Mouse (Mus musculus) activated CD4-positive, CD25-positive, alpha-beta regulatory T cell (primary cell): ENCODE measurements around the gene Vmn1r234. TPM values are rescaled to one million over a fixed set of nuclear protein-coding genes. Genes with fewer than 3 reads are reported as not detected.

Experiments
- polyA plus RNA-seq, 2 experiments: library from polyadenylated mRNA; unstranded; fragments of 100-300 nt; shearing (Covaris generic); gene quantifications; one replicate each; pipeline ENCODE4 v1.2.1; 2017

Vmn1r234 gene
- polyA plus RNA-seq: under 1 TPM in 1 of 2 experiments, not detected in 1; 0.05 TPM

GRCm38 (mm10) chr17:21225787-21226186 lies at the start of gene Vmn1r234:
Gene Vmn1r234 (plus strand): TSS chr17:21226087.

DNA sequence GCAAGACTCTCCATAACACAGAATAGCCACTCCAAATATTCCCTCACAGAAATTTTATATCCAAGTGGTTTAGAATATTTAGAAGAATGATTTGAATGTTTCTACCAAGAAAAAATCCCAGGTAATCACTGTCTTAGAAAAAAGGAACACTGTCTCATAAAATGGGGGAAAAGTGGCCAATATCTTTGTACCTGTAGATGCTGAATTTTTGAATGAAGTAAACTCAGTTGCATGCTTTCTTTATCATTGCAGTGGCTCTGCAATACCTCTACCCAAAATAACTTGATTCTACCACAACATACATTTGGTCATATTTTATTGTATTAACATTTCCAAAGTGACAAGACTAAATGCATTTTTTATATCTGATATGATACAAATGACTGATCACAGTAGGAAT lies 30.2 kb downstream of the Vmn1r234 start, which contains the start of gene Vmn1r235:
Vmn1r235 (plus strand) TSS at position 301 of the 400 bp plus-strand sequence.

DNA sequence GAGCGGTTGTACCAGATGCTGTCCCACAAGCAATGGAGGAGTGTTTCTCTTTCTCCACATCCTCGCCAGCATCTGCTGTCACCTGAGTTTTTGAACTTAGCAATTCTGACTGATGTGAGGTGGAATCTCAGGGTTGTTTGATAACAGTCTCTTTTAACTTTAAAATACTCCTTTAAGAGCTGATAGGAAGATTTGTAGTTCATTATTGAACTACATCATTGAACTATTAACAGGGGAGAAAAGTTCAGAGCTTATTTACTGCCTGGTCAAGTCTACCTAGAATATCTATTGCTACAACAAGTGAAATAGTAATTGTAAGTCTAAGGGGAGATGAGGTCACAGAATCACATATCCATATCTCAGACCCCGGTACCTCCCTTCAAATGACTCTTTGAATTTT lies 56.8 kb downstream of the Vmn1r234 start, which contains the start of gene Vmn1r236:
Vmn1r236 (plus strand) TSS at position 301 of the 400 bp plus-strand sequence.

Other genes starting within 250 kb of the Vmn1r234 start
- under 1 TPM in 1 of 2 experiments, not detected in 1; 0.61 TPM for gene Vmn1r233, start 229.6 kb upstream of the Vmn1r234 start, polyA plus RNA-seq
- 10 to 100 TPM; 14.2 to 17.7 TPM for gene Zfp160, start 217.2 kb upstream of the Vmn1r234 start, polyA plus RNA-seq
- gene Vmn1r235, start 30.3 kb downstream of the Vmn1r234 start, polyA plus RNA-seq: not detected
- gene Vmn1r236, start 56.9 kb downstream of the Vmn1r234 start, polyA plus RNA-seq: not detected
- gene Vmn1r237, start 85.8 kb downstream of the Vmn1r234 start, polyA plus RNA-seq: not detected
- gene Zfp677, start 157.7 kb downstream of the Vmn1r234 start, polyA plus RNA-seq: 10 to 100 TPM; 12.1 to 22.2 TPM
- gene Zfp54, start 197.1 kb downstream of the Vmn1r234 start, polyA plus RNA-seq: 10 to 100 TPM in 1 of 2 experiments, 1 to 10 TPM in 1; 8.1 to 12.3 TPM
- 10 to 100 TPM; 31.9 to 34.3 TPM for gene Zfp51, start 224.3 kb downstream of the Vmn1r234 start, polyA plus RNA-seq